Mouse (Mus musculus): Measurements from ENCODE around the gene Scrn3.

The Scrn3 gene

GRCm38 (mm10) chr2:73319218-73319617 lies 6.8 kb downstream of the Scrn3 start:
- DNase-seq, result no peak

GRCm38 (mm10) chr2:73322991-73323390 lies 10.6 kb downstream of the Scrn3 start:
- DNase-seq, result no peak

GRCm38 (mm10) chr2:73325871-73326270 lies 13.5 kb downstream of the Scrn3 start:
- peak; percentile 90 for DNase-seq

GRCm38 (mm10) chr2:73335949-73336348 lies 23.5 kb downstream of the Scrn3 start:
- no peak for DNase-seq

GRCm38 (mm10) chr2:73338415-73338814 lies 26.0 kb downstream of the Scrn3 start:
- peak; percentile 80 for DNase-seq

- no peak for DNase-seq
Observed at GRCm38 (mm10) chr2:73343701-73344100, 31.3 kb downstream of the Scrn3 start.

GRCm38 (mm10) chr2:73345204-73345603 lies 32.8 kb downstream of the Scrn3 start:
- DNase-seq, result no peak

GRCm38 (mm10) chr2:73346345-73347086 lies 34.1 kb downstream of the Scrn3 start:
- DNase-seq, result peak; percentile 76

- peak; percentile 49 for DNase-seq
Observed at GRCm38 (mm10) chr2:73347136-73347535, 34.7 kb downstream of the Scrn3 start.

- DNase-seq, result peak; percentile 71
Observed at GRCm38 (mm10) chr2:73347766-73348165, 35.4 kb downstream of the Scrn3 start.

- DNase-seq, result peak; percentile 27
Observed at GRCm38 (mm10) chr2:73348221-73348620, 35.8 kb downstream of the Scrn3 start.

GRCm38 (mm10) chr2:73351496-73351895 lies 39.1 kb downstream of the Scrn3 start:
- peak; percentile 89 for DNase-seq

GRCm38 (mm10) chr2:73351927-73352374 lies 39.5 kb downstream of the Scrn3 start:
- peak; percentile 95 for DNase-seq

- DNase-seq, result peak; percentile 79
Observed at GRCm38 (mm10) chr2:73357004-73357403, 44.6 kb downstream of the Scrn3 start.

- peak; percentile 54 for DNase-seq
Observed at GRCm38 (mm10) chr2:73359941-73360340, 47.5 kb downstream of the Scrn3 start.

GRCm38 (mm10) chr2:73360536-73360935 lies 48.1 kb downstream of the Scrn3 start:
- DNase-seq, result no peak

- peak; percentile 49 for DNase-seq
Observed at GRCm38 (mm10) chr2:73363448-73363847, 51.0 kb downstream of the Scrn3 start.

GRCm38 (mm10) chr2:73371530-73372335 lies 59.3 kb downstream of the Scrn3 start:
- DNase-seq, result peak; percentile 90

GRCm38 (mm10) chr2:73378326-73378725 lies 65.9 kb downstream of the Scrn3 start:
- peak; percentile 10 for DNase-seq

- peak; percentile 61 for DNase-seq
Observed at GRCm38 (mm10) chr2:73379656-73380055, 67.3 kb downstream of the Scrn3 start.

GRCm38 (mm10) chr2:73380298-73380975 lies 68.0 kb downstream of the Scrn3 start:
- peak; percentile 76 for DNase-seq

- no peak for DNase-seq
Observed at GRCm38 (mm10) chr2:73385172-73385571, 72.8 kb downstream of the Scrn3 start.

- DNase-seq, result no peak
Observed at GRCm38 (mm10) chr2:73385641-73386355, 73.4 kb downstream of the Scrn3 start.

All from heart, adult 11 months (tissue).